Mouse (Mus musculus): ENCODE measurements around the gene 1700017N19Rik. TPM values are rescaled to one million over a fixed set of nuclear protein-coding genes. Genes with fewer than 3 reads are reported as not detected.

The 1700017N19Rik gene
- total RNA-seq, 2 experiments from 2014 or later = not detected

GRCm38 (mm10) chr10:100661970-100662590, 71.8 kb downstream of the 1700017N19Rik start:
- no peak for DNase-seq

Other genes starting within 250 kb of the 1700017N19Rik start
- gene Gm4302, start 249.6 kb upstream of the 1700017N19Rik start, total RNA-seq (2021) = not detected
- gene Gm4303, start 244.5 kb upstream of the 1700017N19Rik start, total RNA-seq (2021) = not detected
- not detected for gene Gm4305, start 239.4 kb upstream of the 1700017N19Rik start, total RNA-seq (2021)
- not detected for gene Gm4307, start 229.1 kb upstream of the 1700017N19Rik start, total RNA-seq (2021)
- gene Gm4312, start 207.9 kb upstream of the 1700017N19Rik start, total RNA-seq (2021) = not detected
- gene Tmtc3, start 103.1 kb upstream of the 1700017N19Rik start, total RNA-seq (2021) = 10 to 100 TPM; 24.4 to 25.8 TPM
- gene Cep290, start 102.9 kb upstream of the 1700017N19Rik start, total RNA-seq (2021) = 10 to 100 TPM; 10.7 to 11.0 TPM
- 10 to 100 TPM in 1 of 2 experiments, 1 to 10 TPM in 1; 8.8 to 15.4 TPM for gene 4930430F08Rik, start 61 bp upstream of the 1700017N19Rik start, total RNA-seq (2021)